Mouse (Mus musculus) heart, embryonic 11.5 days (tissue): ENCODE measurements around the gene Slc6a14. TPM values are rescaled to one million over a fixed set of nuclear protein-coding genes. Genes with fewer than 3 reads are reported as not detected.

Experiments
- polyA plus RNA-seq: library from polyadenylated mRNA; unstranded; fragments of >200 nt; fragmentation: Nextera tagmentation; extraction: Ambion mirVana; gene quantifications from 2 replicates; pipeline ENCODE4 v1.2.1, GENCODE M21; 2014

The Slc6a14 gene
- polyA plus RNA-seq, 1 experiment from 2014 or later: not detected

Other genes starting within 250 kb of the Slc6a14 start
- gene Agtr2, start 230.4 kb upstream of the Slc6a14 start, polyA plus RNA-seq: 0.21 and 0.31 TPM in 2 replicates
- not detected in 2 replicates for gene Gm28269, start 30.2 kb downstream of the Slc6a14 start, polyA plus RNA-seq